Mouse (Mus musculus) erythroblast, embryonic 14.5 days (primary cell): ENCODE results near the gene Bag6. TPM values are rescaled to one million over a fixed set of nuclear protein-coding genes. Genes with fewer than 3 reads are reported as not detected.

Experiments used
- H3K27me3 ChIP-seq: 2 replicates; pipeline ENCODE4 v1.6.1; 2012; ENCODE audit warnings: inconsistent platforms; ENCODE audit not compliant: control insufficient read depth
- H3K36me3 ChIP-seq: 2 replicates; pipeline ENCODE4 v1.6.1; 2012; ENCODE audit warnings: mild to moderate bottlenecking, inconsistent platforms; ENCODE audit not compliant: control insufficient read depth
- H3K4me1 ChIP-seq: 2 replicates; pipeline ENCODE4 v1.6.1; 2012; ENCODE audit warnings: inconsistent platforms; ENCODE audit not compliant: control insufficient read depth
- H3K4me3 ChIP-seq: replicated peaks from 2 replicates; pipeline ENCODE3; 2012; ENCODE audit warnings: moderate library complexity, mild to moderate bottlenecking, inconsistent platforms
- H3K9me3 ChIP-seq: 2 replicates; pipeline ENCODE4 v1.6.1; 2012; ENCODE audit warnings: low read length, inconsistent platforms, mixed read lengths; ENCODE audit not compliant: control insufficient read depth
- GATA1 ChIP-seq: IDR thresholded peaks from 2 replicates; pipeline ENCODE4 v1.6.1; 2012; ENCODE audit warnings: low read length, inconsistent platforms, mixed read lengths
- TAL1 ChIP-seq: IDR thresholded peaks from 3 replicates; pipeline ENCODE4 v1.6.1; 2012; ENCODE audit warnings: low read length, inconsistent platforms, mixed read lengths
- polyA plus RNA-seq: library from polyadenylated mRNA; stranded (reverse); fragments of >175 nt; gene quantifications from 2 replicates; pipeline ENCODE4 v1.2.3, GENCODE M21; 2012

The Bag6 gene
- polyA plus RNA-seq, result 88.8 and 102 TPM in 2 replicates

- Histone ChIP-seq H3K27me3 (no peaks in the 10 kb centered on the region), H3K36me3 (peaks cover 36% of the 10 kb centered on the region), H3K4me1 (peaks cover 36% of the 10 kb centered on the region), H3K9me3 (no peaks in the 10 kb centered on the region), H3K4me3 (peak within 1 kb of the TSS; percentile 99)
- no peak for TF ChIP-seq TAL1
- no peak for TF ChIP-seq GATA1
Measured at GRCm38 (mm10) chr17:35134801-35135590, at the start of gene Bag6. TSS of gene Bag6 (plus strand) at chr17:35135178.

- Histone ChIP-seq H3K9me3 (no peaks in the 10 kb centered on the region), H3K27me3 (no peaks in the 10 kb centered on the region), H3K36me3 (peaks cover 3% of the 10 kb centered on the region), H3K4me3 (no peak within 1 kb of the TSS), H3K4me1 (peaks cover 38% of the 10 kb centered on the region)
- TF ChIP-seq TAL1, result no peak
- TF ChIP-seq GATA1, result no peak
Measured at GRCm38 (mm10) chr17:35085208-35085865, 49.6 kb upstream of the Bag6 start, which contains the start of gene Ly6g6f. TSS of gene Ly6g6f (minus strand) at chr17:35085610.

GRCm38 (mm10) chr17:35088151-35088550 lies 46.8 kb upstream of the Bag6 start:
- no peaks in the 10 kb centered on the region for H3K27me3 ChIP-seq
- no peak for TF ChIP-seq TAL1
- no peak for TF ChIP-seq GATA1
- peaks cover 48% of the 10 kb centered on the region for H3K4me1 ChIP-seq
- H3K36me3 ChIP-seq, result peaks cover 31% of the 10 kb centered on the region
- no peaks in the 10 kb centered on the region for H3K9me3 ChIP-seq
- no peak overlapping the region for H3K4me3 ChIP-seq

- H3K4me3 ChIP-seq, result peak within 1 kb of the TSS; percentile 89
- H3K36me3 ChIP-seq, result peaks cover 39% of the 10 kb centered on the region
- no peaks in the 10 kb centered on the region for H3K27me3 ChIP-seq
- H3K9me3 ChIP-seq, result no peaks in the 10 kb centered on the region
- TF ChIP-seq GATA1 (no peak), TAL1 (no peak)
- peaks cover 44% of the 10 kb centered on the region for H3K4me1 ChIP-seq
Measured at GRCm38 (mm10) chr17:35088825-35089644, 45.9 kb upstream of the Bag6 start, which contains the start of gene Abhd16a. TSS of gene Abhd16a (plus strand) at chr17:35089263.

- Histone ChIP-seq H3K36me3 (peaks cover 52% of the 10 kb centered on the region), H3K4me3 (peak overlapping the region; percentile 89), H3K4me1 (peaks cover 38% of the 10 kb centered on the region), H3K27me3 (no peaks in the 10 kb centered on the region), H3K9me3 (no peaks in the 10 kb centered on the region)
- TF ChIP-seq TAL1 (peak; percentile 61), GATA1 (peak; percentile 59)
Measured at GRCm38 (mm10) chr17:35090166-35090932, 44.6 kb upstream of the Bag6 start.

GRCm38 (mm10) chr17:35092403-35093198 lies 42.4 kb upstream of the Bag6 start:
- peaks cover 75% of the 10 kb centered on the region for H3K36me3 ChIP-seq
- H3K27me3 ChIP-seq, result no peaks in the 10 kb centered on the region
- no peak overlapping the region for H3K4me3 ChIP-seq
- H3K4me1 ChIP-seq, result peaks cover 49% of the 10 kb centered on the region
- TF ChIP-seq GATA1, result no peak
- H3K9me3 ChIP-seq, result no peaks in the 10 kb centered on the region

- no peak overlapping the region for H3K4me3 ChIP-seq
- peaks cover 96% of the 10 kb centered on the region for H3K36me3 ChIP-seq
- TF ChIP-seq TAL1 (no peak), GATA1 (no peak)
Measured at GRCm38 (mm10) chr17:35094475-35095365, 40.3 kb upstream of the Bag6 start.

More at GRCm38 (mm10) chr17:35094475-35095365, 40.3 kb upstream of the Bag6 start:
- Histone ChIP-seq H3K9me3 (no peaks in the 10 kb centered on the region), H3K4me1 (peaks cover 45% of the 10 kb centered on the region), H3K27me3 (no peaks in the 10 kb centered on the region)
